Mouse (Mus musculus): Measurements from ENCODE around the gene Btg3.
A peak's percentile ranks its signal among the peaks of the same experiment; 100 is the strongest.

The Btg3 gene

GRCm38 (mm10) chr16:78343792-78344191, 33.2 kb downstream of the Btg3 start:
- DNase-seq: no peak

GRCm38 (mm10) chr16:78342767-78343166, 34.2 kb downstream of the Btg3 start:
- DNase-seq: no peak

GRCm38 (mm10) chr16:78341356-78341755, 35.6 kb downstream of the Btg3 start:
- no peak for DNase-seq

GRCm38 (mm10) chr16:78337226-78337625, 39.8 kb downstream of the Btg3 start:
- DNase-seq: no peak

- DNase-seq: no peak
These were observed 49.0 kb downstream of the Btg3 start for GRCm38 (mm10) chr16:78327999-78328398.

GRCm38 (mm10) chr16:78327562-78327961, 49.4 kb downstream of the Btg3 start:
- DNase-seq: no peak

- DNase-seq: no peak
These were observed 50.8 kb downstream of the Btg3 start for GRCm38 (mm10) chr16:78325972-78326848.

GRCm38 (mm10) chr16:78322140-78322539, 54.9 kb downstream of the Btg3 start:
- no peak for DNase-seq

- no peak for DNase-seq
These were observed 55.4 kb downstream of the Btg3 start for GRCm38 (mm10) chr16:78321559-78321958.

- no peak for DNase-seq
These were observed 57.3 kb downstream of the Btg3 start for GRCm38 (mm10) chr16:78319711-78320110.

- DNase-seq: no peak
These were observed 59.0 kb downstream of the Btg3 start for GRCm38 (mm10) chr16:78317960-78318359.

- DNase-seq: peak; percentile 57
These were observed 60.1 kb downstream of the Btg3 start for GRCm38 (mm10) chr16:78316849-78317248.

- no peak for DNase-seq
These were observed 63.0 kb downstream of the Btg3 start for GRCm38 (mm10) chr16:78314026-78314425.

GRCm38 (mm10) chr16:78313135-78313887, 63.7 kb downstream of the Btg3 start:
- DNase-seq: no peak

- DNase-seq: no peak
These were observed 67.7 kb downstream of the Btg3 start for GRCm38 (mm10) chr16:78309258-78309657.

- DNase-seq: no peak
These were observed 69.4 kb downstream of the Btg3 start for GRCm38 (mm10) chr16:78307476-78308192.

GRCm38 (mm10) chr16:78306606-78307005, 70.4 kb downstream of the Btg3 start:
- DNase-seq: no peak

- no peak for DNase-seq
These were observed 71.3 kb downstream of the Btg3 start for GRCm38 (mm10) chr16:78305606-78306100.

GRCm38 (mm10) chr16:78302678-78303050, 74.3 kb downstream of the Btg3 start:
- DNase-seq: peak; percentile 35

GRCm38 (mm10) chr16:78301831-78302677, 74.9 kb downstream of the Btg3 start:
- no peak for DNase-seq

GRCm38 (mm10) chr16:78301183-78301830, 75.7 kb downstream of the Btg3 start, which contains the start of gene Cxadr:
TSS of gene Cxadr (plus strand) at chr16:78301489.
- DNase-seq: peak; percentile 84

- no peak for DNase-seq
These were observed 80.9 kb downstream of the Btg3 start for GRCm38 (mm10) chr16:78296114-78296513.

Data from right cerebral cortex, postnatal 4 days (tissue).